Comparison of ENCODE assay signal across 16 mouse cellular contexts in the genomic region with DNA sequence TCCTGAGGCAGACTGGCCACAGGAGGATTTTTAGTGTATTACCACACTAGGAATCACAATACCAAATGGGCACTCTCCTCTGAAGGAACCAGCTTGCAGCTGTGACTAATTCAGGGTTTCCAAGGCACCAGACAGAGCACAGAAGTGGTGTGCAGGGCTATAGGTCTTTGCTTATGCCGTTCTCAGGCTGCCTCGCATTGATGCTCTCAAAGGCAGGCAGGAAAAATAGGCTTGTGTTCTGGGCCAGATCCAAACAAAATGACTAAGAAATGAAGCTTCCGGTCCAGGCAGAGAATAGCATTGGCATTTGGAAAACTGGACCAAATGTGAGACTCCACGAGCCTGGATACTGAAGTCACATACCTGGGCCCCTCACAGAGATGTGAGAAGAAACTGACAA.
DNase-seq lines count a peak whose midpoint lies in the region; ATAC-seq and TF ChIP-seq lines count a peak whose summit lies in the region.
"Had no signal": no experiment of that assay in that cellular context is flagged by ENCODE, and none has a peak within 500 bp of the region (broad histone marks: within the 10 kb centered on the region; RNA-seq: fewer than 3 reads in every experiment).

No protein-coding gene starts in this region.

- H3K27ac ChIP-seq in hindbrain, embryonic 10.5 days, result peak overlapping the region; percentile 35; the same call in 1 of the 2 replicates
- no peak overlapping the region for H3K27ac ChIP-seq in hindbrain, embryonic 13.5 days
- H3K27ac ChIP-seq in limb, embryonic 12.5 days, result peak overlapping the region; percentile 31; the same call in 1 of the 2 replicates
- H3K27ac ChIP-seq in gastrocnemius, adult 2 months, result no peak overlapping the region
- H3K27ac ChIP-seq: liver, embryonic 15.5 days had no signal

- peaks cover 45% of the 10 kb centered on the region for H3K4me1 ChIP-seq in hindbrain, embryonic 10.5 days (replicated peaks)
- peaks cover 47% of the 10 kb centered on the region for H3K4me1 ChIP-seq in hindbrain, embryonic 13.5 days (replicated peaks)
- H3K4me1 ChIP-seq in limb, embryonic 12.5 days (replicated peaks), result peaks cover 60% of the 10 kb centered on the region
- H3K4me1 ChIP-seq: liver, embryonic 15.5 days had no signal

- no peak overlapping the region for H3K4me2 ChIP-seq in hindbrain, embryonic 13.5 days
- H3K4me2 ChIP-seq in limb, embryonic 12.5 days, result no peak overlapping the region
- H3K4me2 ChIP-seq: heart, embryonic 12.5 days; liver, embryonic 15.5 days had no signal

- H3K9ac ChIP-seq in hindbrain, embryonic 13.5 days, result no peak overlapping the region
- H3K9ac ChIP-seq in limb, embryonic 12.5 days (replicated peaks), result no peak overlapping the region
- H3K9ac ChIP-seq: embryonic facial prominence, embryonic 12.5 days; heart, embryonic 12.5 days; liver, embryonic 15.5 days had no signal

- no peak for TF ChIP-seq CTCF in gastrocnemius, adult 2 months (IDR thresholded peaks at IDR 0.05)

- intact Hi-C loops in gastrocnemius, adult 2 months (cut with DNase I), result loop anchor here (1.0 kb wide), 1 partner anchor 49 kb away; no protein-coding TSS in a partner anchor

- no peaks in the 10 kb centered on the region for H3K27me3 ChIP-seq in hindbrain, embryonic 10.5 days (ENCODE audit: insufficient read depth, poor library complexity, severe bottlenecking)
- H3K27me3 ChIP-seq in hindbrain, embryonic 13.5 days, result no peaks in the 10 kb centered on the region
- H3K27me3 ChIP-seq in limb, embryonic 12.5 days, result no peaks in the 10 kb centered on the region
- H3K27me3 ChIP-seq: embryonic facial prominence, embryonic 12.5 days; heart, embryonic 12.5 days; liver, embryonic 15.5 days had no signal

- no peaks in the 10 kb centered on the region for H3K9me3 ChIP-seq in hindbrain, embryonic 10.5 days
- H3K9me3 ChIP-seq in hindbrain, embryonic 13.5 days, result no peaks in the 10 kb centered on the region
- H3K9me3 ChIP-seq in limb, embryonic 12.5 days, result no peaks in the 10 kb centered on the region
- H3K9me3 ChIP-seq: embryonic facial prominence, embryonic 12.5 days; heart, embryonic 12.5 days; liver, embryonic 15.5 days had no signal

- peak; percentile 12 for DNase-seq in cerebellum, adult 11 months
- no peak for DNase-seq in cerebellum, postnatal 10 days
- peak; percentile 12 for DNase-seq in hindbrain, embryonic 10.5 days (ENCODE audit: low spot score)
- peak; percentile 26 for DNase-seq in cerebellum, adult 9-10 months
- DNase-seq in gastrocnemius, adult 2 months, result no peak
- no peak for DNase-seq in kidney, postnatal 4 days
- DNase-seq: gastrocnemius, postnatal 14 days; lung, postnatal 14 days; right cerebral cortex, adult 18-20 months; spleen, adult 18-20 months; thymus, postnatal 4 days had no signal

- H3K36me3 ChIP-seq in hindbrain, embryonic 10.5 days, result no peaks in the 10 kb centered on the region
- no peaks in the 10 kb centered on the region for H3K36me3 ChIP-seq in hindbrain, embryonic 13.5 days
- H3K36me3 ChIP-seq in limb, embryonic 12.5 days, result no peaks in the 10 kb centered on the region; the same call in 1 of the 2 replicates
- H3K36me3 ChIP-seq: liver, embryonic 15.5 days had no signal

- no peak overlapping the region for H3K4me3 ChIP-seq in hindbrain, embryonic 10.5 days
- no peak overlapping the region for H3K4me3 ChIP-seq in hindbrain, embryonic 13.5 days
- no peak overlapping the region for H3K4me3 ChIP-seq in limb, embryonic 12.5 days (replicated peaks)
- H3K4me3 ChIP-seq in gastrocnemius, adult 2 months, result no peak overlapping the region
- H3K4me3 ChIP-seq: embryonic facial prominence, embryonic 12.5 days; heart, embryonic 12.5 days; liver, embryonic 15.5 days had no signal

- ATAC-seq in hindbrain, embryonic 13.5 days (ENCODE audit: low FRiP score), result no peak
- ATAC-seq in limb, embryonic 12.5 days (ENCODE audit: insufficient number of reproducible peaks, insufficient read depth, low FRiP score, low TSS enrichment, low read depth), result no peak

- WGBS in hindbrain, embryonic 10.5 days, result 54% methylated on average over 4 of the region's 4 CpGs
- WGBS in hindbrain, embryonic 13.5 days, result 40% methylated on average over 4 of the region's 4 CpGs
- 57% methylated on average over 4 of the region's 4 CpGs for WGBS in limb, embryonic 12.5 days

Comparison
In these comparisons a context has a peak if more than half of its experiments do, and no peak if none do; other contexts are left out.
1. DNase-seq: peak in cerebellum, adult 11 months (single experiment), hindbrain, embryonic 10.5 days (single experiment) and cerebellum, adult 9-10 months (single experiment); none in cerebellum, postnatal 10 days (0 of 2), gastrocnemius, adult 2 months (single experiment) and kidney, postnatal 4 days (0 of 2).
2. H3K27ac ChIP-seq: peak in hindbrain, embryonic 10.5 days (single experiment) and limb, embryonic 12.5 days (single experiment); none in hindbrain, embryonic 13.5 days (single experiment) and gastrocnemius, adult 2 months (single experiment).